Mouse (Mus musculus) mouse trophoblast stem cell (cell line): Measurements from ENCODE around the gene Tead2.
"Not testable (repeated sequence)": the region's sequence is repeated elsewhere in the genome, so short reads cannot be mapped to it uniquely, and the experiment has no call there.

ENCODE experiments used
- in situ Hi-C, 2 experiments: fragments of 300-500 bp; cut with MseI, MboI; formaldehyde crosslinking; loops; 2 replicates in 1 of 2; 3 replicates in 1 of 2; pipeline ENCODE4 v1.15.1; 2025

Tead2 gene

GRCm38 (mm10) chr7:45215673-45216441 is at the start of gene Tead2:
Tead2 (plus strand) TSS chr7:45215753.
- in situ Hi-C loops: no loop called here

- in situ Hi-C loops: no loop called here
Measured at GRCm38 (mm10) chr7:45166950-45167401, 48.6 kb upstream of the Tead2 start.

- in situ Hi-C loops: no loop called here
Measured at GRCm38 (mm10) chr7:45167761-45168445, 47.6 kb upstream of the Tead2 start.

GRCm38 (mm10) chr7:45168656-45169055 is 46.9 kb upstream of the Tead2 start:
- in situ Hi-C loops: no loop called here

GRCm38 (mm10) chr7:45169495-45169894 is 46.1 kb upstream of the Tead2 start:
- in situ Hi-C loops: no loop called here

GRCm38 (mm10) chr7:45172974-45173373 is 42.6 kb upstream of the Tead2 start:
- in situ Hi-C loops: no loop called here

GRCm38 (mm10) chr7:45173772-45174171 is 41.8 kb upstream of the Tead2 start:
- in situ Hi-C loops: not testable (repeated sequence)

GRCm38 (mm10) chr7:45174567-45175280 is 40.8 kb upstream of the Tead2 start:
- in situ Hi-C loops: no loop called here

GRCm38 (mm10) chr7:45175398-45175797 is 40.2 kb upstream of the Tead2 start:
- in situ Hi-C loops: no loop called here

GRCm38 (mm10) chr7:45175929-45176328 is 39.6 kb upstream of the Tead2 start:
- in situ Hi-C loops: no loop called here

- in situ Hi-C loops: no loop called here
Measured at GRCm38 (mm10) chr7:45176356-45176755, 39.2 kb upstream of the Tead2 start.

GRCm38 (mm10) chr7:45178550-45178949 is 37.0 kb upstream of the Tead2 start:
- in situ Hi-C loops: no loop called here

- in situ Hi-C loops: no loop called here
Measured at GRCm38 (mm10) chr7:45179469-45179868, 36.1 kb upstream of the Tead2 start, which contains the start of gene Gfy. Gfy (minus strand) TSS chr7:45179569.

- in situ Hi-C loops: no loop called here
Measured at GRCm38 (mm10) chr7:45180896-45181477, 34.6 kb upstream of the Tead2 start, which contains the start of gene Pth2. Pth2 (plus strand) TSS chr7:45180995.

- in situ Hi-C loops: no loop called here
Measured at GRCm38 (mm10) chr7:45181540-45181939, 34.0 kb upstream of the Tead2 start.

GRCm38 (mm10) chr7:45182199-45182601 is 33.4 kb upstream of the Tead2 start:
- in situ Hi-C loops: no loop called here

GRCm38 (mm10) chr7:45182606-45183005 is 32.9 kb upstream of the Tead2 start:
- in situ Hi-C loops: no loop called here

GRCm38 (mm10) chr7:45183672-45184071 is 31.9 kb upstream of the Tead2 start:
- in situ Hi-C loops: no loop called here

- in situ Hi-C loops: no loop called here
Measured at GRCm38 (mm10) chr7:45185921-45186320, 29.6 kb upstream of the Tead2 start.

GRCm38 (mm10) chr7:45189600-45189999 is 26.0 kb upstream of the Tead2 start:
- in situ Hi-C loops: no loop called here

- in situ Hi-C loops: no loop called here
Measured at GRCm38 (mm10) chr7:45190186-45190585, 25.4 kb upstream of the Tead2 start.

- in situ Hi-C loops: no loop called here
Measured at GRCm38 (mm10) chr7:45191161-45191560, 24.4 kb upstream of the Tead2 start.
